Mouse (Mus musculus): Measurements from ENCODE around the gene Cd82.

Gene Cd82

GRCm38 (mm10) chr2:93462760-93463159, at the start of gene Cd82:
Cd82 (minus strand) TSS chr2:93463140.
- in situ Hi-C loops (cut with MboI; ENCODE audit: unreplicated experiment in 2 of 2): loop anchor here in 1 of 2 experiments (25.0 kb wide), 1 partner anchor 950 kb away; the partner anchor contains the start of gene Ttc17

GRCm38 (mm10) chr2:93512130-93512529, 49.2 kb upstream of the Cd82 start:
- in situ Hi-C loops (cut with MboI; ENCODE audit: unreplicated experiment in 2 of 2): no loop called here

- in situ Hi-C loops (cut with MboI; ENCODE audit: unreplicated experiment in 2 of 2): no loop called here
These were observed 47.9 kb upstream of the Cd82 start for GRCm38 (mm10) chr2:93510839-93511238.

GRCm38 (mm10) chr2:93509777-93510750, 47.1 kb upstream of the Cd82 start:
- in situ Hi-C loops (cut with MboI; ENCODE audit: unreplicated experiment in 2 of 2): no loop called here

GRCm38 (mm10) chr2:93505091-93505490, 42.2 kb upstream of the Cd82 start:
- in situ Hi-C loops (cut with MboI; ENCODE audit: unreplicated experiment in 2 of 2): no loop called here

- in situ Hi-C loops (cut with MboI; ENCODE audit: unreplicated experiment in 2 of 2): no loop called here
These were observed 40.4 kb upstream of the Cd82 start for GRCm38 (mm10) chr2:93503353-93503752.

- in situ Hi-C loops (cut with MboI; ENCODE audit: unreplicated experiment in 2 of 2): no loop called here
These were observed 38.4 kb upstream of the Cd82 start for GRCm38 (mm10) chr2:93501303-93501702.

GRCm38 (mm10) chr2:93497221-93497620, 34.3 kb upstream of the Cd82 start:
- in situ Hi-C loops (cut with MboI; ENCODE audit: unreplicated experiment in 2 of 2): loop anchor here (10.0 to 25.0 kb wide), 2 partner anchors 158 to 165 kb away; no protein-coding TSS in a partner anchor

GRCm38 (mm10) chr2:93495170-93495569, 32.2 kb upstream of the Cd82 start:
- in situ Hi-C loops (cut with MboI; ENCODE audit: unreplicated experiment in 2 of 2): loop anchor here (10.0 to 25.0 kb wide), 2 partner anchors 160 to 167 kb away; no protein-coding TSS in a partner anchor

- in situ Hi-C loops (cut with MboI; ENCODE audit: unreplicated experiment in 2 of 2): loop anchor here (10.0 to 25.0 kb wide), 2 partner anchors 161 to 169 kb away; no protein-coding TSS in a partner anchor
These were observed 30.6 kb upstream of the Cd82 start for GRCm38 (mm10) chr2:93493541-93493940.

GRCm38 (mm10) chr2:93490516-93490915, 27.6 kb upstream of the Cd82 start:
- in situ Hi-C loops (cut with MboI; ENCODE audit: unreplicated experiment in 2 of 2): loop anchor here (10.0 to 25.0 kb wide), 2 partner anchors 164 to 172 kb away; no protein-coding TSS in a partner anchor

GRCm38 (mm10) chr2:93488911-93489587, 26.1 kb upstream of the Cd82 start:
- in situ Hi-C loops (cut with MboI; ENCODE audit: unreplicated experiment in 2 of 2): loop anchor here in 1 of 2 experiments (10.0 to 25.0 kb wide), 2 partner anchors 173 to 604 kb away; no protein-coding TSS in a partner anchor

GRCm38 (mm10) chr2:93485459-93485858, 22.5 kb upstream of the Cd82 start:
- in situ Hi-C loops (cut with MboI; ENCODE audit: unreplicated experiment in 2 of 2): loop anchor here in 1 of 2 experiments (10.0 to 25.0 kb wide), 2 partner anchors 177 to 601 kb away; no protein-coding TSS in a partner anchor

- in situ Hi-C loops (cut with MboI; ENCODE audit: unreplicated experiment in 2 of 2): loop anchor here in 1 of 2 experiments (10.0 to 25.0 kb wide), 2 partner anchors 180 to 597 kb away; no protein-coding TSS in a partner anchor
These were observed 19.2 kb upstream of the Cd82 start for GRCm38 (mm10) chr2:93482036-93482644.

- in situ Hi-C loops (cut with MboI; ENCODE audit: unreplicated experiment in 2 of 2): loop anchor here (5.0 to 25.0 kb wide), 7 partner anchors 184 to 594 kb away; no protein-coding TSS in a partner anchor
These were observed 15.8 kb upstream of the Cd82 start for GRCm38 (mm10) chr2:93478744-93479143.

- in situ Hi-C loops (cut with MboI; ENCODE audit: unreplicated experiment in 2 of 2): loop anchor here (5.0 to 25.0 kb wide), 7 partner anchors 185 to 593 kb away; no protein-coding TSS in a partner anchor
These were observed 14.6 kb upstream of the Cd82 start for GRCm38 (mm10) chr2:93477519-93477918.

- in situ Hi-C loops (cut with MboI; ENCODE audit: unreplicated experiment in 2 of 2): loop anchor here (5.0 to 25.0 kb wide), 7 partner anchors 186 to 592 kb away; no protein-coding TSS in a partner anchor
These were observed 13.5 kb upstream of the Cd82 start for GRCm38 (mm10) chr2:93476487-93476886.

- in situ Hi-C loops (cut with MboI; ENCODE audit: unreplicated experiment in 2 of 2): loop anchor here (5.0 to 25.0 kb wide), 7 partner anchors 187 to 590 kb away; no protein-coding TSS in a partner anchor
These were observed 12.1 kb upstream of the Cd82 start for GRCm38 (mm10) chr2:93475040-93475439.

- in situ Hi-C loops (cut with MboI; ENCODE audit: unreplicated experiment in 2 of 2): loop anchor here (5.0 to 25.0 kb wide), 5 partner anchors 341 to 938 kb away; partner anchors contain the start of gene Ttc17 (in 1 of the 2)
These were observed 11.0 kb upstream of the Cd82 start for GRCm38 (mm10) chr2:93473915-93474314.

All from v-Abl transformed pro-B cells (cell line).